Mouse (Mus musculus) lung, adult 18-20 months (tissue): ENCODE measurements around the gene Pole2.

ENCODE experiments used
- DNase-seq, 2 experiments: peaks; one replicate each; pipeline ENCODE4 v3.0.0; 2022; ENCODE audit warnings: mixed read lengths in 2 of 2

Gene Pole2

DNA sequence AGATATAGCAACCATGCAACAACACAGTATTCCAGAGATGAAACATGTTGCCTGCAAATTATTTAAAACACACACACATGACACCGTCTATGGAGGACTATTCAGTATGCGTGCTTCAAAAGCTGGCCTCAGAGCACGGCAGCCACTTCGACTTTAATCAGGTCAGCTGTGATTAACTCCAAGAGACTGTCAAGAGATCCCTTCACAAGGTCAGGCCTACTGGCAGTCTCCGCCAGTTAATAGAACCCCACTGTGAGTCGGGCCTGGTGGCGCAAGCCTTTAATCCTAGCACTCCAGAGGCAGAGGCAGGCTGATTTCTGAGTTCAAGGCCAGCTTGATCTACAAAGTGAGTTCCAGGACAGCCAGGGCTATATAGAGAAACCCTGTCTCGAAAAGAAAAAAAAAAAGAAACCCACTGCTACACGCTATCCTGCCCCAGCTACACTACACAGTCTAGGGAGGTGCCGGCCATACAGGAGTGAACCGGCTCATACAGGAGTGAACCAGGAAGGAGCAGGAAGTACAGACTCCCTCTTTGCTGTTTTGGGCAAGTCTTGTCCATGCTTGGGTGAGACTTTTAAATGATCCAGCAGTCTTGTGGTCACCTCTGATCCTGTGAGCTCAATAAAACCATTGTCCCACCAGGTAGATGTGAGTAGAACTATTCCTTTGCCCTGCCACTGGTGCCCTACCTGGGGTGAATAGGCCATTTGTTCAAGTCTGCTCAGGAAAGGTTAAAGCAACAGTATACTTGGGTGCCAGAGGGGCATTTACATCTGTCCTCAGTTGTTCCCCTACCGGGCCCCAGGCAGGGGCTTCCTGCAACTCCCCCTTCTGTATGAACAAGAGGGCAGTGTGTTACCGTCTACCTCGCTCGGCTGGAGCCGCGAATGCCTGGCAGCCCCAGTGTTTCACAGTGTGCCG lies 17.7 kb downstream of the Pole2 start:
- DNase-seq: no peak

DNA sequence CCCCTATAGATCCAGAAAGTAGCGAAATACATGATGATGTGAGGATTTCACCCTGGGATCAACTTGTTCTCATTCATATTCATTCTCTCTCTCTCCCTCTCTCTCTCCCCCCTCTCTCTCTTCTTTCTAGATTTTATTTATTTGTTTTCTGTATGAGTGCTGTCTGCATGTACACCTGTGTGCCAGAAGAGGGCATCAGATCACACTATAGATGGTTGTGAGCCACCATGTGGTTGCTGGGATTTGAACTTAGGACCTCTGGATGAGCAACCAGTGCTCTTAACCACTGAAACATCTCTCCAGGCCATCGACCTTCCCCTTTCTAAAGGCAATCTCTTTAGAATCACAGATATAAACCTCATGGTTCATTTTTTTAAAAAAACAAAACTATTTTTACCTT lies 19.5 kb downstream of the Pole2 start:
- no peak for DNase-seq

DNA sequence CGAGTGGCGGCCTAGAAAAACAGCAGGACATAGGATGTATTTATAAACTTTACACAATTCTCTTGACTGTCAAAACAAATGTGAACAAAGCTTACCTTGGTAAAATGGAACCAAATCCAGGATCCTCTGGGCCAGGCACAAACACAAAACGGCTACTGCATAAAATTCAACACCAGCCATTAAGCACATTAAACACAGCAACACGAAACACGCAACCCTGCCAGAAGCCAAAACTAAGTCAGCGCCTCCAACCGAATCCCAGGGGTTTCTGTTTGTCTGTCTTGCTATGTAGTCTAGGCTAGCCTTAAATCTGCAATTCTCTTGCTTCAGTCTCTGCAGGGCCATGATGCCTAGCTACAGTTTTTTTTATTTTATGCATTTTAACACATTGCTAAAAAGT lies 20.1 kb downstream of the Pole2 start:
- no peak for DNase-seq

DNA sequence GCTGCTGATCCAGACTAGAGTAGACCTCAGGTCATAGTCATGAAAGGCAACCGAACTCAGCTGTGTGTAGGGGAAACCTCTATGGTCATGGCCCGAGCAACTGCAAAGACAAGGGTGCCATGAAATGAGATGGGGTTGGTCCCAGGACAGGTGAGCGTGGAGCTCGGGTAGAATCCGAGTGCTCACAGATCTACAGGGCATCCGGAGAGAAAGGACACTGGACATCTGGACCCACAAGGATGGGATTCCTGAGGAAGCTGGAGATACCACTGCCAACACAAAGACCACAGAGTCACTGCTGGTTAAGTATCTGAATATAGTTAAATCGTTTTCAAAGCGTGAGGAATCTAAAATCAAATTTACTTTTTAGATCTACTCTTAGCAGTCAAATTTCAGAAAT lies 20.6 kb downstream of the Pole2 start:
- no peak for DNase-seq

DNA sequence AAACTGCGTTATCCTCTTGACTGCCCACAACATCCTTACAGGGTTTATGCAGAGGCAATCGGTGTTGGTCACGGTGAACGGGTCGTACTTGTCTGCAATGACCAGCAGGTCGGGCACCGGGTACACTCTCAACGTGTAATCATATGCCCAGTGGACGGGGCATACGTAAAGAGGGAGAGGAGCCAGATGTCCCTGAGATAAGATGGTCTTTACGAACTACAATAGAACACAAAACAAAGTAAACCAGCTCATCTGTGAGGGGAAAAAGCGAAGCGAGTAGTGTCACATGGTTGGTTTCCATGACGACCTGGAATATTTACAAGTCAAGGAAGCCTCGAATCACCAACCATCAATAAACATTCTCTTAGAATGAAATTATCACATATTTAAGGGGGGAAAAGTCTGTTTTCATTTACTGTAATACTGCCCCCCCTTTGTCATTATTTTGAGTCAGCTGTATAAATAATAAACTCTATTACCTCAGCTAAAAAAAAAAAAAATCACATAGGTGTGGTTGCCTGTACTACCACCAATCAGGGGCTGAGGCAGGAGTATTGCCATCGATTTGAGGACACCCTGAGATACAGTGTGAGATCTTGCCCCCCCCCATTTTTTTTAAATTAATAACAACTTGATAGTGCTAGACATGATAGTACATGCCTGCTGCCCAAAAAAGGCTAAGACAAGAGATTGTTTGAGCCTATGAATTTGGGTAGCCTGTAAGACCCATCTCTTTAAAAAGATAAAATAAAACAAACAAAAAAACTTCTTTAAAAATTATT lies 23.8 kb downstream of the Pole2 start, which contains the start of gene Gm49384:
Gene Gm49384 (minus strand): TSS at position 216 of the 782 bp plus-strand sequence.
- DNase-seq: no peak

DNA sequence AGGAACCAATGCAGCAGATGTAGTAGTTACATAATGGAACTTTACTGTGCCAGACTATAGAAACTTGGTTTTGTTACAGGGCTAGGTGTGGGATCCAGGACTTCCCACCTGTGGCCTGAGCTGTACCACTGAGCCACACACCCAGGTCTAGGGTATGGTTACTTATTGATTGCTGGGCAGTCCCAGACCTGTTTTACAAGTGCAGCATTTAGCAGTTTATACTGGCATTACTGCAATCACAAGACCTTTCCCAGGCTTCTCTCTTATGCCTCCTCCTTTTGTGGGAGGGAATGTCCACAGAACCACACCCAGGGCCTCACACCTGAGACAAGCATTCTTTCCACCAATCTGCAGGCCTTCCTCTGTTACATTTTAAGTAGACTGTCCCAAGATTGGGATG lies 29.0 kb downstream of the Pole2 start:
- DNase-seq: no peak

DNA sequence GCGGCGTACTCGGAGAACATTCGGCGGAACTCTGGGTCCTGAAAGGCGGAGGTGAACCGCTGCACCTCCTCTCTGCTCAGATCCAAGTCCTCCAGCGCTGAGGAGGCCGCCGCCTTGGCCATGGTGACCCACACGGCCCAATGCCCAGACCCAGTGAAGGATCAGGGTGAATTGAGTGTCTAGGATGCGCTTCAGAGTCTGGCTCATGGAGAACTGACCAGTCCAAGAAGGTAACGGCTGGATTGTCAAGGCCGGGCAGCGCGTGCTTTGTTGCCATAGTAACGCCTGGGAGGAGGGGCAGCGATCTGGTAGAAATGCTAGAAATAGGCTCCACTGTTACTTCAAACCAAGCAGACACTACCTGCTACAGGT lies 29.8 kb downstream of the Pole2 start, which contains the start of gene Dnaaf2:
Gene Dnaaf2 (minus strand): TSS at position 266 of the 372 bp plus-strand sequence.
- peak; percentile 66 to 75 for DNase-seq

DNA sequence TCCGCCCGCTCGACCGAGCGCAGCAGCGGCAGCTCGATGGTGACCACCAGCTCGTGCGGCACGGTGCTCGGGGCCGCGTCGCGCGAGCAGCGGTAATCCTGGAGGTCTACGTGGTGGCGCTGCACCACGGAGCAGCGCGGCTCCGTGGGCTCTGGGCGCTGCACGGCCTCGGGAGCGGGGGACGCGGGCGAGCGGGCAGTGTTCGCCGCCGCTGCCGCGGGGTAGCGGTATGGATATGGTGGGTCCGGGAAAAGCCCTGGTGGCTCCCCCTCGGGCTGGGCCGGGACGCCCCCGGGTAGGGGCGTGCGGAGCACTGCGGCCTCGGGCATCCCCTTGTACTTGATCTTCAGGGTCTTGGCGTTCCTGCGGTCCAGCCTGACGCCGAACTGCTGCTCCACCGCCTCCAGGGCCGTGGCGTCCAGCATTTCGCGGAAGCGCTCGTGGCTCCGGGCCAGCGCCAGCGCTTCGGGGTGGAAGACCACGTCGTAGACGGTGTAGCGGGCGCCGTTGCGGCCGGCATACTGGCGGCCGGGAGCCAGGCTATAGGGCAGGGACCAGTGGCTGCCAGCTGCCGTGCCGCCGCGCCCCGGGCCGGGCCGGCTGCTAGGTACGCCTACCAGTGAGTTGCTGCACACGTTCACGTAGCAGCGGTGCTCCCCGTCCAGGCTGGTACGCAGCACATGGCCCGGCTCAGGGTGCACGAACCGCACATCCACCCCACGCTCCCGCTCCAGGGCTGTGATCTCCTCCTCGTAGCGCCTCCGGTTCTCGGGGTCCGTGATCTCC lies 30.4 kb downstream of the Pole2 start:
- peak; percentile 34 to 52 for DNase-seq

DNA sequence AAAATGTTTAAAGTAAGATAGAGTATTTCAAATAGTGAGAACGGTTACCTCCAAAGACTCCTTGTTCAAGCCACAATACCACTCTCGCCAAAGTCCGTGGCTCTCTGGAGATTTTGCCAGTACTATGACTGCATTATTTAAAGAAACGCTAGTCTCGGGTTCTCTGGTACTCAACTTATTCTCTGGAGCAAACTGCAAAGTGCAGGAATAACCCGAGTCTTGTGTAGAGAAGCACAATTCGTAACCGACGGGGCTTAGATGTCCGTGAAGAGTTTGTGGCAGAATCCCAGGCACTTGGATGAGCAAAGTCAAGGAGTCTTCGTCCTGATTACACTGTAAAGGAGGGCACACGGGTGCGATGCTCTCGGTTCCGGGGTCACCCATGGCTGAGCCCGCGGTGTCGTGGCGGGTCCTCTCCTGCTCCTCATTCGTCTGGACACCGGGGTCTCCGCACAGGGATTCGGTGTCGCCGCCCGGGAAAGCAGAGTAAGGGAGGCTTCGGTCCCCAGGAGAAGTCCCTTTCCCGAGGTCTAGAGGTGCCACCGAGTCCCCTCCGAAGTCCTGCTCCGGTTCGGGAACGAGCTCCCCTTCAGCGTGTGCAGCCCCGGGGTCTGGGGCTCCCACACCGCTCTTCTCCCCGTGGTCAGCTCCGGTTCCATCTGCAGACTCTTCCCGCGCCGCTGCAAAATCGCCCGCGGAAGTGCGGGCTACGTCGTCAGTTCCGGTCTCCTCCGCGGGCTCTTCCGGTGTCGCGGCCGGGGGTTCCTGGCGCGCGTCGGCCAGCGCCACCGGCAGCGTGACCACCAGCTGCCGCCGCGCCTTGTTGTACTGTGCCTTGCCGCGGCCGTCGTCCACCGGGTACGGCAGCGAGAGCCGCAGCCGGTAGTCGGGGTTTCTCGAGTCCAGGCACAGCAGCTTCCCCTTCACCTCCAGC lies 31.3 kb downstream of the Pole2 start, which contains the start of gene Gm49383:
Gene Gm49383 (minus strand): TSS at position 661 of the 934 bp plus-strand sequence.
- peak; percentile 60 to 64 for DNase-seq

DNA sequence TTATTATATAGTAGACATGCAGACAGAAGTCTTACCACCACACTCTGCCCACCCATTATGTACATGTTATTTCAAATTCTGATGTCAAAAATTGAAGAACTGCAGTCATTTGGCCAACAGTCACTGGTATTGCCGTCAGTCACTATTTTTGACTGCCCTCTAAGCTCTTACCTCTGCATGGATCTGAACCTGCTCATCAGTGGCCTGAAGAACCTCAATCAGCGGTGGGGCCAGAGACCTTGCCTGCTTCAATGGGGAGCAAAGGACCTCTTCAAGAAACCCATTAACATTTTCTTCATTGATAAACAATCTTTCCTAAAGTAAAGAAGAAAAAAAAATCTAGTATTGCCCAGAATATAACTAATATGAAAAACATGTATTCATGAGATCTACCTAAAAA lies 35.4 kb downstream of the Pole2 start:
- DNase-seq: no peak

DNA sequence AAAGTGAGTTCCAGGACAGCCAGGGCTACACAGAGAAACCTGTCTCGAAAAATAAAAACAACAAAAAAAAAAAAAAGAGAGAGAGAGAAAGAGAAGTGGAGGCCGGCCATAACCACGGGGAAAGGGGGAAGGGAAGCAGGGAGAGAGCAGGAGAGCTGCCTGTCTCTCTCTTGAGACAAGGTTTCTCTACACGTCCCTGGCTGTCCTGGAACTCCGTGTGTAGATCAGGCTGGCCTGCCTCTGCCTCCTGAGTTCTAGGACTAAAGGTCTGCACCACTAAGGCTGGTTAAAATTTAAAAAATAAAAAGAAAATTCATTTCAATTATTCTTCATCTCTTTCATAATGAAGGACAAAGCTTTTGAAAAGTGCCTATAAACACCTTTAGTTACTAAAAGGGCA lies 36.6 kb downstream of the Pole2 start:
- DNase-seq: no peak

DNA sequence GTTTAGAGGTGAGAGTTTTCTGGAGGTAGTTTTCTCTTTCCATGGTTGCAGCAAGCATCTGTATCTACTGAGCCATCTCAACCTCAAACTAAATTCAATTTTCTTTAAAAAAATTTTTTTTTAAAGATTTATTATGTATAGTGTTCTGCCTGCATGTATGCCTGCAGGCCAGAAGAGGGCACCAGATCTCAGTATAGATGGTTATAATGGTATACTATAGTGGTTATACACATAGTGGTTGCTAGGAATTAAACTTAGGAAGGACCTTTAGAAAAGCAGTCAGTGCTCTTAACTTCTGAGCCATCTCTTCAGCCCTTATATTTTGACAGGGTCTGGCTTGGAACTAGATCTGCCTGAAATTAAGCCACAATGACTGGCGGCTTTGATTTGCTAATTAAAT lies 37.5 kb downstream of the Pole2 start:
- DNase-seq: no peak

DNA sequence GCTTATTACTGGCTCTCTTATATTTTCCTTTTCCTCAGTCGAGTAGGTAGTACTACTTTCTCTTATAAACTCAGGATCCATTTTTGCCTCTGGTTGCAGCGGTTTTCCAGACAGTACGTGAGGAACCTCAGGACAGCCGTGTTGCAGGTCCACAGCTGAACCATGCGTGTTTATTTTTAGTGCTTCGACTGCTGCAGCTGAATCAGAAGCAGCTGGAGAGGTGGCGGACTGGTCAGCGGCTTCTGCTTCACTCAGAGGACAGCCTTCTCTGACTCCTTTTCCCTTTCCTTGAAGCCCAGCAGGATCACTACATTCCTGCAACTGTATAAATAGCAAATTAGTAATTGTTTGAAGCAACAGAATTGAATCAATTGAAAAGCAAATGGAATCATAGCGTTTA lies 37.9 kb downstream of the Pole2 start:
- no peak for DNase-seq

DNA sequence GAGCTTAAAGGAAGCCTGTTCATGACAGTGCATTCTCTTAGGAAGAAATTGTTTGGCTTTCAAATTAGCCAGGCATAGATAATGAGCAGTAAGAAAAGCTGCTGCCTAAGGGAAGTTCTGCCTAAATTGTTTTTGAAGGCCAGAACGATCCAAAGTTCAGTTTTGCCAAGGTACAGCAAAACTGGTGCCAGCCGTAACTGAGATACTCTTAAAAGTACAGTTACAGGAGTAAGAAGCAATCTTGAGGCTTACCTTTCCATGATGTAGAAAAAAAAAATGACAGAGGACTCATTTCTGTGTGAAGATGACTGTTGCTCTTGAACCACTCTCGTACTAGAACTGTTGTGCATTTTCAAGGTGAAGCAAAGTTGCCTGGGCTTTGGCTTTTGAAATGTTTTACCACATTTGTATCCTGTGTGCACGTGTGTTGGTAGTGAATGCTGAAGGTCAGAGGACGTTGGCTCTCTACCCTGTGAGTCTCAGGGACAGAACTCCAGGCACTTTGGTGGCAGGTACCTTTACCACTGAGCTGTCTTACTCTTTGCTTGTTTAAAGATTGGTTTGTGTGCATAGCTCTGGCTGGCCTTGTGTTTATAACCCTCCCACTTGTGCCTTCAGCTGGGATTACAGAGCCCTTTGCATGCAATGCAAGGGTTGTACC lies 41.1 kb downstream of the Pole2 start:
- DNase-seq: no peak

DNA sequence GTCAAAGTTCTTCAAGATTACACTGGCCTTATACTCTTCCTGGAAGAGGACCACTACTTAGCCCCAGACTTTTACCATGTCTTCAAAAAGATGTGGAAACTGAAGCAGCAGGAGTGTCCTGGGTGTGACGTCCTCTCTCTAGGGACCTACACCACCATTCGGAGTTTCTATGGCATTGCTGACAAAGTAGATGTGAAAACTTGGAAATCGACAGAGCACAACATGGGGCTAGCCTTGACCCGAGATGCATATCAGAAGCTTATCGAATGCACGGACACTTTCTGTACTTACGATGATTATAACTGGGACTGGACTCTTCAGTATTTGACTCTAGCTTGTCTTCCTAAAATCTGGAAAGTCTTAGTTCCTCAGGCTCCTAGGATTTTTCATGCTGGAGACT lies 42.6 kb downstream of the Pole2 start:
- DNase-seq: no peak

DNA sequence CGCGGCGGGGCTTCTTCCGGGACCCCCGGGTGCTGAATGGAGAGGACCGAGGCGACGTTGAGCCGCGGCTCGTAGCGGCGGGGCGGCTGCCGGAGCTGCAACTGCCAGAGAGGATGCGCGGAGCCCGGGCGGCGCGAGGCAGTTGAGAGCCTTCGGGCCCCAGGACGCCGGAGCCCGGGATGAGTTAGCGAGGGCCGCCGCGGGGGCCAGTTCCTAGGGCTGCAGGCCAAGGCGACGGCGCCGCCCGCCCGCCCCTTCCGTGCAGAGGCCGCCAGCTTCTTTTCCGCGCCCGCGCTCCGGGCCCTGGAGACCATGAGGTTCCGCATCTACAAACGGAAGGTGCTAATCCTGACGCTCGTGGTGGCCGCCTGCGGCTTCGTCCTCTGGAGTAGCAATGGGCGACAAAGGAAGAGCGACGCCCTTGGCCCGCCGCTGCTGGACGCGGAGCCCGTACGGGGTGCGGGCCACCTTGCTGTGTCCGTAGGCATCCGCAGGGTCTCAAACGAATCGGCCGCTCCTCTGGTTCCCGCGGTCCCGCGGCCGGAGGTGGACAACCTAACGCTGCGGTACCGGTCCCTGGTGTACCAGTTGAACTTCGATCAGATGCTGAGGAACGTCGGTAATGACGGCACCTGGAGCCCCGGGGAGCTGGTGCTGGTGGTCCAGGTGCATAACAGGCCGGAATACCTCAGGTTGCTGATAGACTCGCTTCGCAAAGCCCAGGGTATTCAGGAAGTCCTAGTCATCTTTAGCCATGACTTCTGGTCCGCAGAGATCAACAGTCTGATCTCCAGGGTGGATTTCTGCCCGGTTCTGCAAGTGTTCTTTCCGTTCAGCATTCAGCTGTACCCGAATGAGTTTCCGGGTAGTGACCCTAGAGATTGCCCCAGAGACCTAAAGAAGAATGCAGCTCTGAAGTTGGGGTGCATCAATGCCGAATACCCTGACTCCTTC lies 43.4 kb downstream of the Pole2 start:
- peak; percentile 64 for DNase-seq

DNA sequence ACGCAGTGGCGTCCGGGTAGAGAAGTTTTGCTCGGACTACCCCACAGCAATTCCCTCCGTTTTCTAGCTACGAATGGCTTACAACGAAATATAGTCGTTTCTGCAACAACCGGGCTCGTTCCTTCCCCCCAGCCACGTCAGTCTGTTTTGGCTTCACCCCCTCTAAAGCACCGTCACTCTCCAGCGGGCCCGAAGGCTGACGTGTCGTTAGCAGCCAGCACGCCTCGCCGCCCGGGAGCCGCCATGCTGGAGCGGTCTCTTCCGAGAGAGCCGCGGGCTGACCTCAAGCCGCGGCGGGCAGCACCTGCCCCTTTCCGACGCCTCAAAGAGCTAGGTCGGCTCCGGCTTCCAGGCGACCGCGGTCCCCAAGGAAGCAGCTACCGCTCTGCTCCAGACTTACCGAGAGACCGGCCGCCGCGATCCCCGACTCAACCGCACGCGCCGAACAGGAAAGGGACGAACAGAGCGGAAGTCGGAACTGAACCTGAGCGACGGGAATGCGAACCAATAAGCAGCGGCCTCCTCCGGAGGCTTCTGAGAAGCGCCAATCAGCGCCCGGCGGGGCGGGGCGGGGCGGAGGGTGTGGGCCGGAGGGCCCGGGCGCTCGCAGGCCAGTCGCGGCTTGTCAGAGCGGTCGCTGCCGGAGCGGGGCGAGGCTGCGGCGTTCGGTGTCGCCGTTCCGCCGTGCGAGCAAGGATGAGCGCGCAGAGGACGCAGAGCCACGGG lies 44.2 kb downstream of the Pole2 start, which contains the start of the genes Rpl36al and Mgat2:
Gene Rpl36al (minus strand): TSS at position 501 of the 726 bp plus-strand sequence.
Gene Mgat2 (plus strand): TSS at position 575 of the 726 bp plus-strand sequence.
- DNase-seq: peak; percentile 98 to 99

DNA sequence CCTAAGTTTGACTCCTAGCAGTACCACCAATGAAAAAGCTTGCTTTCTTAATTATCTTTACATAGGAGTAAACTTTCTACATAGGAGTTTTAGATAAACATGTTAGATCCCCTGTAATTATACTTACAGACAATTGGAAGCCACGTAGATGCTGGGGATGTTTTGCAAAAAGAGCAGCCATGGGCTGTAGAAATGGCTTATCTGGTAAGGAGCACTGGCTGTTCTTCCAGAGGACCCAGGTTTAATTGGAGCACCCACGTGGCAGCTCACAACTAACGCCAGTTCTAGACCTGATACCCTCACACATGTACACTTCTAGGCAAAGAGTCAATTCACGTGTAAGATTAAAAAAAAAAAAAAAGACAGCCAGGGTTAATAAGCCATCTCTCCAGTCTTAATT lies 46.2 kb downstream of the Pole2 start:
- DNase-seq: no peak

DNA sequence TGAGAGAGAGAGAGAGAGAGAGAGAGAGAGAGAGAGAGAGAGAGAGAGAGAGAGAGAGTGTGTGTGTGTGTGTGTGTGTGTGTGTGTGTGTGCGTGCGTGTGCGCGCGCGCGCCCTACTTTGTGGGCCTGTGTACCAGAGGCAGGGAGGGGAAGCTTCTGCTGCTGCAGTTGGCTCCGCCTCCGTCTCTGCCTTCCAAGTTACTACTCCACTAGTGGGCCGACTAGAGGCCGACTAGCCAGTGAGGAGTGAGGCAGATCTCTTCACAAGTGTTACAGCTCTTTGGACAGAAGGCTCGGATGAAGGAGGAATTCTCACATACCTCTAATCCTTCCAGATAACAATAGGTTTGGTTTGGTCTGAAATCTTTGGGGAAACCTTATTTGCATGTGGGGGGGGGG lies 48.6 kb downstream of the Pole2 start:
- no peak for DNase-seq
